Mouse (Mus musculus) frontal cortex, postnatal 36 days (tissue): ENCODE results near the gene Sdk1.
A peak's percentile ranks its signal among the peaks of the same experiment; 100 is the strongest.

Experiments used
- DNase-seq, 2 experiments: peaks; one replicate each; pipeline ENCODE4 v3.0.0; 2022; ENCODE audit warnings: low spot score in 2 of 2

The Sdk1 gene

DNA sequence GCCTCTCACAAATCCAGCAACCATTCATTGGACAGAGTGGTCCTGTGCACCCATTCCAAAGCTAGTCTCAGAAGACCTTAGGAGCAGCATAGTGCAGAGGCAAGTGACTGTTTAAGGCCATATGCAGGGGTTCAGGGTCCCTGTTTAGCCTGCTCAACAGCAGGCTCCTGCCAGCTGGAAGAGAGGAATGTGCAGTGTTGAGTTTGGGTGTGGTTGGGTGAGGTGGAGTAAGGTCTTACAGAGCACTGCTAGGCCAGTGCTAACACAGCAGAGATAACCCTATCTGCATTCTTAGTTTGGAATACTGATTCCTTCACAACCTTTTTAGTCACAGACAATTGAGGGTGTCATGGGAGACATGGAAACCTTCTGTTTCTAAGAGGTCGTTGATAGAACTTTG lies 206.0 kb downstream of the Sdk1 start:
- DNase-seq: no peak

GRCm38 (mm10) chr5:141463417-141463816 lies 222.1 kb downstream of the Sdk1 start:
- DNase-seq: no peak

GRCm38 (mm10) chr5:141468821-141469220 lies 227.5 kb downstream of the Sdk1 start:
- no peak for DNase-seq

GRCm38 (mm10) chr5:141505281-141505680 lies 264.0 kb downstream of the Sdk1 start:
- DNase-seq: no peak

- no peak for DNase-seq
These were observed 265.1 kb downstream of the Sdk1 start for GRCm38 (mm10) chr5:141506344-141506743.

DNA sequence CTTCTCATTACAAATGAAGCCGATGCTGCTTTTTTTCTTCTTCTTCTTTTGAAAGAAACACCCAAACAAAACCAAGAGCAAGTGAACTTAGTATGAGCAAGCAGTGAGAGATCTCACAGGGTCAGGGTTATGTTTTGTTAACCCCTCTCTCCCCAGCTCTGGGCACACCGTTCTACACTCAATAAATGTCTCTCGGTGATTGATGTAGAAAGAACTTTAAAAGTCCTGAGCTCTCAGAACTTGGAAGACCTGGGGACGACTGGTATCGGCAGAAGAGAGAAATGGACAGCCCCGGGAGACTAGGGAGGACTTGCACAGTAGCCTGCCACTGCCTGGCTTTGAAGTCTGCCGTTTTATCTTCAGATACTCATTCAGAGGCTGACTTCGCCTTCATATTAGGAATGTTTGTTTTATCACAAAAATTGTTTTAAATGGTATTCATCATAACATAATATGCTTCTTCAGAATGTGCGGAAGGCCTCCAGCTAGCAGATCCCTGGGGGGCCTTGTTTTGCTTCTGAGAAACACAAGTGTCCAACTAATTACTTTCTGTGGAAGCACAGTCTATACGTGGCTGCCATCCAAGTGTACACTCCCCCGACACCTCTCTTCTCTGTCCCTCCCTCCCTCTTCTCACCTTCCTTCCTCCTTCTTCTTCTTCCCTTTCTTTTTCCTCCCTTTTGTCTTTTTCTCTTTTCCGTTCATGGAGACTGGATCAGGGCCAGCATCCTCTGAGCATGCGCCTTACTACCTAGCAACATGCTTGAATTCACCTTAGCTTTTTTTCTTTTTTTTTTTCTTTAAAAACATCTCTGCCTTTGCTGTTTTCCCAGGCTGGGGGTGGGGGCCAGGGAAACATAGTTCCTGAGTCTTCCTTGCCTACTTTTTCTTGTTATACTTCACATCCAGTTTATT lies 283.8 kb downstream of the Sdk1 start:
- DNase-seq: no peak

DNA sequence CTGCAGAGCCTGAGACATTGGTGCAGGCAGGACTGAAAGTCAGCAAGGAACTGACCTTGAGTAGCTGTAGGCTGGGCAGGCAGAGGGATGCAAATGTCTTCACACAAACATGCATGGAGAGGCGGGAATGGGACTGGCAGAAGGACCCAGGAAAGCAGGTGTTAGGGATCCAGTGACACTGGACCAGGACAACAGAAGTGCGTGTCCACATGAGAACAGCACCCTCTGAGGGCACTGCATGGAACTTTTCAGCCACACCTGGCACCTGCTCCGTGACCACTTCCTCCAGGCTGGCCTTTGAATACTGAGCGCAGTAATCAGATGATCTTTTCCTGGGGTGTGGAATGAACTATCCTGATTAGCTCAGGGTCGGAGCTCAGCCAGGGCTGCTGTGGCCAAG lies 298.9 kb downstream of the Sdk1 start:
- no peak for DNase-seq

DNA sequence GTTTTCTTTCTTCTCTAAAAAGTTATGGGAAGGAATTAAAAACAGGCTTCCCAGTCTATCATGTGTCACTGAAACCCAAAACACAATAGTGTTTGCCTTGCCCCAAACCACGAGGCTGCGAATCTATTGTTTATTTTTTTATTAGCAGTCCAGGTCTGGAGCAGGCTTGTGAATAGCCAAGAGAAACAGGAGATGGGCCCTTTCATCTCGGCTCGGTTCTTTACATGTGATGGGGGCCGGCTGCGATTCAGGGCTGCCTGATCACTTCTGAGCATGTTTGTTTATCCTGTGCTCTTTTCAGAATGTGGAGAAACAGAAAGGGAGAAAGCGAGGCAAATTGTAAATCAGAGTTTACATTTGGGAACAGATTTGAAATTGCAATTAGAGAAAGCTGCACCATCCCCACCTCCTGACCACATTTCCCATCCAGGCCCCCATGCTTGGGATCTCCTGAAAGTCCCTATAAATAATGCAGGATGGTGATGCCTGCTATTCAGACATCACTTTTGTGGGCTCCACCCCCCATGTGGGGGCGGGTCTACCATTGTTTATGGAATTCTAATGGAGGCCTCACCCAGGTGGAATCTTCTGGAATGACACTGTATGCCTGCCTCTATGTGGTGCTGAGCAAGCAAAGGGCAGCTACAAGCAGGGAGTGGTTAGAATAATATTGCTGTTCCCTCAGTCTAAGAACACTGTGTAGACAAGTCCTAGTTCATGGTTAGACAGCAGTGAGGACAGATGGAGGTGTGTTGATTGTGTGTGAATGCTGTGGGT lies 301.8 kb downstream of the Sdk1 start:
- no peak for DNase-seq

- DNase-seq: no peak
These were observed 312.2 kb downstream of the Sdk1 start for GRCm38 (mm10) chr5:141553444-141553843.

DNA sequence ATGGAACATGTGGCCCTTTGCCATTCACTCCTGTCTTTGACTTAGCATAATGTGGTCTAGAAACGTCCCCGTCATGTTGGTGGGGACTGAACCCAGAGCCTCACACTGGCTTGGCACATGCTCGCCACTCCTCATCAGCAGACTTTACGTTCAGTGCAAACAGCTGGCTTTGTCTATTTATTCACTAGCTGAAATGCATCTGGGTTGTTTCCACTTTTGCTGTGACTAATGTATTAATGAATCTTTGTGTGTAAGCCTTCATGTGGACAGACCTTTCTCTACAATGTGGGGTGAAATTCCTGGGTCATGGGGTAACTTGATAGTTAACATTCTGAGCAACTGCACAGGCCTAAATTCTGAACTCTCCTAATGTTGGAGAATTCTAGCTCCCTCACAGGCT lies 317.4 kb downstream of the Sdk1 start:
- DNase-seq: no peak

DNA sequence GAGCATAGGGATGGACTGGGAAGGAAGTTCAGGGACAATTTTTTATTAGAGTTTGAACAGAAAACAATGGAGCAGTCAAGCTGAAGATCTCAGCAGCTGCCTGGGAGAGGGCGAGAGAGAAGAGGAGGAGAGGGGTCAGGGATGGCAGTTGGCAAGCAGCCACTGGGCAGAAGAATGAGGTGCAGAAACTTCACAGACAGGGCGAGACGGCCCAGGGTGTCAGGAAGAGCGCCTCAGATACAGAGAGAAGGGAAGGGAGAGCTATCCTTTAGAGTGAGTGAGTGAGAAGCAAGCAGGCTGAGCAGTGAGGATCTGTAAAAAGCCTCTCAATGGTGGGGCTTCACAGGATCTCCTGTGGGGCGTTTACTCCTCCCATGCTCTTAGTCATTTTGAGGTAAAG lies 319.0 kb downstream of the Sdk1 start:
- DNase-seq: no peak

- no peak for DNase-seq
These were observed 320.8 kb downstream of the Sdk1 start for GRCm38 (mm10) chr5:141561989-141562560.

- no peak for DNase-seq
These were observed 322.9 kb downstream of the Sdk1 start for GRCm38 (mm10) chr5:141564197-141564596.

- DNase-seq: no peak
These were observed 326.8 kb downstream of the Sdk1 start for GRCm38 (mm10) chr5:141568106-141568505.

DNA sequence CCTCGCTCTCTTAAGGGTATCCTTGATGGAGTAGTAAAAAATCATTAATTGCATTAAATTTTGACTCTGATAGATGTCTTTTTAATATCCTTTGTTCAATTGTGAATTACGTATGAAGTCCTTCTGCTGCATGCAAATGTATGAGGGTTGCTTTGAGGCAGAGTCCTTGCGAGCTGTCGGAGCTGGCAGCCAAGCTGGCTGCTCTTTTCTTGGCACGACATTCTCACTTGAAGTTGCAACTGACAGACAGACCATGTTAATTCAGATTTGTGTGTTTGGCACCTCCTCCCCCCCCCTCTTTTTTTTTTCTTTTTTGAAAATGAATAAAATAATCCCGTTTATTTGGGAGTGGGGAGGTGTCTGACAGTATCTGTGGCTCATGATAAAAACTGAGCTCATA lies 329.2 kb downstream of the Sdk1 start:
- DNase-seq: peak in 1 of 2 experiments; percentile 26

GRCm38 (mm10) chr5:141574263-141574662 lies 333.0 kb downstream of the Sdk1 start:
- DNase-seq: peak in 1 of 2 experiments; percentile 6

DNA sequence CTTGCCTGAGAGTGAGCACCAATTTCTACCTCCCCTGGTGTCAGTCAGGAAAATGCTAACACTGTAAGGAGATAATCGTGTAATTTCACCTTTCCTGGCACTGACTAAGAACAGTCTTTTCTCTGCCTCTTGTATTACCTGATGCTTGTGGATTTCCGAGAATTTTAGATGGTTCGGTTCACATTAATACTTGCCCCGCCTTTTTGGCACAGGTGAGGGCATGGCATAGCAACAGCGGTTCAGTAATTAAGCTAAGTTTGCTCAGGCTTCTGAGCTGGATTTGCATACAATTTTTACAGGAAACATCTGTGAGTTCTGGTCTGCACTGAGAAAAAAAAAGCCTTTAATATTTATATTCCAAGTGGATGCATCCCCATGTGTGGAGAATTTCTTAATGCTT lies 350.0 kb downstream of the Sdk1 start:
- no peak for DNase-seq

GRCm38 (mm10) chr5:141612721-141613120 lies 371.4 kb downstream of the Sdk1 start:
- DNase-seq: no peak

GRCm38 (mm10) chr5:141615763-141616162 lies 374.5 kb downstream of the Sdk1 start:
- no peak for DNase-seq

DNA sequence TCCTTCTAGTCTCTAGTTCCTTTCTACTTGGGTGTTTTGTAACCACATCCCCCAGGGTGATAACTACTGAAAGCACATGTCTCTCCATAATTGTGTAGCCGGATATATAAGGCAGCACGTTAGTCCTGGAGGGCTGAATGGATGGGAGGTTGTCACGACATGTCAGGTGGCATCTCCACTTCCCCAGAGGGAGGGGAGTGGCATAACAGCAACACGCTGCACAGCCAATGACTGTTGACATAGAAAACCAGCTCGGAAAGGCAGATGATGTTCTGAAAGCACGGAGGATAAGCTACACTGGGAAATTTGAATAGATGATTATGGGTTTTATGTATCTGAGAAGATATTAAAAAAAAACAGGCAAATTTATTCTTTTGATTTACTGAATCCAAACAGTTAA lies 376.4 kb downstream of the Sdk1 start:
- no peak for DNase-seq

DNA sequence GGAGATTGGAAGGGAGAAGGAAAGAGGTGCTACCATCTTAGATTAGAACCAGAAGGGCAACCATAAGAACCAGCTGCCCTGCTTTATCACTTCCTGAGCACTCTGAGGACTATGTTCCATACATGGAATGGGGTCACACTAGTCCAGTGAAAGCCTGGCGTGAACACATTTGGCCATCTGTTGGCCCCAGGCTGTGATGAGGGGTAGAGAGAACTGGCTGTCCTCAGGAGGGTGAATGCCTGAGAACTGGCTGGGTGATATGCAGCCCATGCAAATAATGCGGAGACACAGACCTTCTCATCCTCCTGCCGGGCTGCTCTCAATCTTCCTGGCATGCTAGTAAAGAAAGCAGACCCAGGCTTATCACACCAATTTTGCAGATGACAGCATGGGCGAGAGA lies 384.1 kb downstream of the Sdk1 start:
- DNase-seq: no peak

DNA sequence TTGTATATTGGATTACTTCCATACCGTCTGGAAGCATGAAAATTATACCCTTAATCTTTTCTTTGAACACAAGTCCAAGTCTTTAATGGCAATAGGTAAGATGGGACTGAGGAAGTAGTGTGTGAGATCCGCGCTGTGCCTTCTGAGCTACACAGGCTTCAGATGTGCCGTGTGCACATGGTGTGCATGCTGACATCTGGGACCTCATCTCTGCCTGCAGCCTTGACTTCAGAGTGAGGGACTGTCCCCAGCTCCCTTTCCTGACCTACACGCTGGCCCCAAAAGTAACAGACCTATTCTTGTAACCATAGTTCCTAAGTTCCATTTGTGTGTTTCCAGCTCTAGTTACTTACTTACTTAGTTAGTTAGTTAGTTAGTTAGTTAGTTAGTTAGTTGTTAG lies 390.4 kb downstream of the Sdk1 start:
- DNase-seq: no peak

GRCm38 (mm10) chr5:141633271-141633670 lies 392.0 kb downstream of the Sdk1 start:
- DNase-seq: no peak
